Mouse (Mus musculus): Measurements from ENCODE around the gene Kank2. TPM values are rescaled to one million over a fixed set of nuclear protein-coding genes. Genes with fewer than 3 reads are reported as not detected.
"Not testable (repeated sequence)": the region's sequence is repeated elsewhere in the genome, so short reads cannot be mapped to it uniquely, and the experiment has no call there.

Kank2 gene
- polyA plus RNA-seq, 1 experiment from 2014 or later, result 6.4 TPM

- Histone ChIP-seq H3K4me1 (replicated peaks; ENCODE audit: control insufficient read depth, insufficient read depth, low read length) (no peaks in the 10 kb centered on the region), H3K27ac (ENCODE audit: low read depth, low read length) (peak overlapping the region; percentile 71; the same call in 1 of the 2 replicates), H3K9me3 (ENCODE audit: control insufficient read depth) (no peaks in the 10 kb centered on the region), H3K4me3 (ENCODE audit: low read depth, low read length) (peak overlapping the region; percentile 77), H3K36me3 (ENCODE audit: control insufficient read depth, insufficient read depth) (peaks cover 44% of the 10 kb centered on the region), H3K27me3 (replicated peaks; ENCODE audit: control insufficient read depth, insufficient read depth, low read length) (no peaks in the 10 kb centered on the region), H3K4me2 (replicated peaks; ENCODE audit: low read depth) (peak overlapping the region; percentile 97), H3K9ac (ENCODE audit: low read depth, low read length) (no peak overlapping the region)
- ATAC-seq, result no peak
- no peak for TF ChIP-seq CTCF (IDR thresholded peaks at IDR 0.05; ENCODE audit: low read depth)
- WGBS, result 23% methylated on average over 3 of the region's 3 CpGs
Measured at GRCm38 (mm10) chr9:21799010-21799350, 436 bp upstream of the Kank2 start.

GRCm38 (mm10) chr9:21797921-21798344 lies 611 bp downstream of the Kank2 start:
- no peaks in the 10 kb centered on the region for H3K4me1 ChIP-seq (replicated peaks; ENCODE audit: control insufficient read depth, insufficient read depth, low read length)
- peak overlapping the region; percentile 97 for H3K4me2 ChIP-seq (replicated peaks; ENCODE audit: low read depth)
- ATAC-seq, result peak; percentile 38
- H3K9me3 ChIP-seq (ENCODE audit: control insufficient read depth), result no peaks in the 10 kb centered on the region
- under 1% methylated on average over 25 of the region's 26 CpGs for WGBS
- H3K9ac ChIP-seq (ENCODE audit: low read depth, low read length), result peak overlapping the region; percentile 67
- H3K27ac ChIP-seq (ENCODE audit: low read depth, low read length), result peak overlapping the region; percentile 71
- H3K36me3 ChIP-seq (ENCODE audit: control insufficient read depth, insufficient read depth), result peaks cover 50% of the 10 kb centered on the region
- H3K4me3 ChIP-seq (ENCODE audit: low read depth, low read length), result peak overlapping the region; percentile 77
- no peak for TF ChIP-seq CTCF (IDR thresholded peaks at IDR 0.05; ENCODE audit: low read depth)
- no peaks in the 10 kb centered on the region for H3K27me3 ChIP-seq (replicated peaks; ENCODE audit: control insufficient read depth, insufficient read depth, low read length)

DNA sequence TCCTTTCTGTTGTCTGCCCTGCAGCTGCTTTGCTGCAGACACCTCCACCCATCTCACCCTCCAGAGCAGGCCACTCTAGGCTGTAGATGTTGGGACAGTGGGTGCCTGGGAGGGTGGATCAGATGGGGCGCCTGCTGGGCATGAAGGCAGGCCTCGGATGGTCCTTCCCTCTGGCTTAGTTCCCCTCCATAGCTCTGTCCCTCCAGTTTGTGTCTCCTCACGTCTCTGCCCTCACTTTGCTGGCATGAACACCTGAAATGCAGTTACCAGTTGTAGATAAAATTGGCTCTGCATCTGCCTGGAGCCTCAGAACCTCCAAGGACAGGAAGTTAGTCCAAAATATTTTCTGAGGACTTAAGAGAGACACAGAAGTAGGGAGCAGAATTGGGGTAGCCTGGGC lies 1.6 kb downstream of the Kank2 start:
- Histone ChIP-seq H3K27me3 (replicated peaks; ENCODE audit: control insufficient read depth, insufficient read depth, low read length) (no peaks in the 10 kb centered on the region), H3K4me2 (replicated peaks; ENCODE audit: low read depth) (peak overlapping the region; percentile 97), H3K9ac (ENCODE audit: low read depth, low read length) (no peak overlapping the region), H3K36me3 (ENCODE audit: control insufficient read depth, insufficient read depth) (peaks cover 45% of the 10 kb centered on the region), H3K27ac (ENCODE audit: low read depth, low read length) (no peak overlapping the region), H3K4me3 (ENCODE audit: low read depth, low read length) (no peak overlapping the region; the same call in 1 of the 2 replicates), H3K9me3 (ENCODE audit: control insufficient read depth) (no peaks in the 10 kb centered on the region), H3K4me1 (replicated peaks; ENCODE audit: control insufficient read depth, insufficient read depth, low read length) (no peaks in the 10 kb centered on the region)
- no peak for TF ChIP-seq CTCF (IDR thresholded peaks at IDR 0.05; ENCODE audit: low read depth)
- WGBS, result 63% methylated on average over 3 of the region's 3 CpGs
- no peak for ATAC-seq

- ATAC-seq, result no peak
- Histone ChIP-seq H3K4me3 (ENCODE audit: low read depth, low read length) (no peak overlapping the region), H3K36me3 (ENCODE audit: control insufficient read depth, insufficient read depth) (peaks cover 39% of the 10 kb centered on the region), H3K9ac (ENCODE audit: low read depth, low read length) (peak overlapping the region; percentile 34; the same call in 1 of the 2 replicates), H3K27ac (ENCODE audit: low read depth, low read length) (peak overlapping the region; percentile 5; the same call in 1 of the 2 replicates), H3K9me3 (ENCODE audit: control insufficient read depth) (no peaks in the 10 kb centered on the region), H3K4me2 (replicated peaks; ENCODE audit: low read depth) (peak overlapping the region; percentile 97), H3K4me1 (replicated peaks; ENCODE audit: control insufficient read depth, insufficient read depth, low read length) (no peaks in the 10 kb centered on the region), H3K27me3 (replicated peaks; ENCODE audit: control insufficient read depth, insufficient read depth, low read length) (no peaks in the 10 kb centered on the region)
- WGBS, result 56% methylated on average over 3 of the region's 3 CpGs
- no peak for TF ChIP-seq CTCF (IDR thresholded peaks at IDR 0.05; ENCODE audit: low read depth)
Measured at GRCm38 (mm10) chr9:21796259-21796658, 2.3 kb downstream of the Kank2 start.

DNA sequence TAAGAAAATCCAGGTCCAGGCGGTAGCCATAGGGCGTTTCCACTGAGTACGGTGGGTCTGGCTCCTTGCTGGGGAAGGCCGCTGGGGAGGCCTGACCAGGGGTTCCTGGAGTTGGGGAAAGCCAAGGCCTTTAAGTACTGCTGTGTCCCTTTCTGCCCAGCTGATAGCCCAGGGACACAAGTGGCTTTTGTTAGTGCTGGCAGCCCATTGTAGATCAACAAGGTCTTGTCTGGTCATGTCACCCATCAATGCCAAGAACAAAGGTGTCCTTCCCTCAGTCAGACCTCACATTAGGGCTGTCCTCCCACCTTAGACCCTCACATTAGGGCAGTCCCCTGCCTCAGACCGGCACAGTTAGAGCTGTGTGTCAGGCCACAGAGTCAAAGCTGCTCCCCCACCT lies 3.0 kb downstream of the Kank2 start:
- no peak for ATAC-seq
- H3K4me1 ChIP-seq (replicated peaks; ENCODE audit: control insufficient read depth, insufficient read depth, low read length), result no peaks in the 10 kb centered on the region
- H3K9ac ChIP-seq (ENCODE audit: low read depth, low read length), result no peak overlapping the region
- H3K27me3 ChIP-seq (replicated peaks; ENCODE audit: control insufficient read depth, insufficient read depth, low read length), result no peaks in the 10 kb centered on the region
- H3K27ac ChIP-seq (ENCODE audit: low read depth, low read length), result no peak overlapping the region
- no peaks in the 10 kb centered on the region for H3K9me3 ChIP-seq (ENCODE audit: control insufficient read depth)
- no peak for TF ChIP-seq CTCF (IDR thresholded peaks at IDR 0.05; ENCODE audit: low read depth)
- peaks cover 32% of the 10 kb centered on the region for H3K36me3 ChIP-seq (ENCODE audit: control insufficient read depth, insufficient read depth)
- WGBS, result 75% methylated on average over 5 of the region's 5 CpGs
- no peak overlapping the region for H3K4me3 ChIP-seq (ENCODE audit: low read depth, low read length)
- H3K4me2 ChIP-seq (replicated peaks; ENCODE audit: low read depth), result no peak overlapping the region

DNA sequence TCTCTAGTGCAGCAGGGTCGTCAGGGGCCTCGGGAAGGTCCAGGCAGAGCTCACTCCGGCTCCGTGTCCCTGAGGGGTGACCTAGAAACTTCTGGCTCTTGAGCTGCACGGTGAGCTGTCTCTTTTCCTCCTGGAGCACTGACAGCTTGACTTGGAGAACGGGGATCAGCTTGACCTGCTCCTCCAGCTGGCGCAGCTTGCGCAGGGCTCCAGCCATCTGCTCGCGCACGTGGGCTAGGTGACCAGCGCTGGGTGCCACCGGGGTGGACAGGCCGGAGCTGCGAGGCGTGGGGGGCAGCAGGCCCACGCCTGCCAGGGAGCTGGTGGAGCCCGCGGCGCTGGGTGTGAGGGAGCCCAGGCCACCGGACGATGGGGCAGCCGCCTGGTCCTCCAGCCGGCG lies 3.6 kb downstream of the Kank2 start:
- no peaks in the 10 kb centered on the region for H3K27me3 ChIP-seq (replicated peaks; ENCODE audit: control insufficient read depth, insufficient read depth, low read length)
- ATAC-seq, result no peak
- peaks cover 31% of the 10 kb centered on the region for H3K36me3 ChIP-seq (ENCODE audit: control insufficient read depth, insufficient read depth)
- H3K9ac ChIP-seq (ENCODE audit: low read depth, low read length), result no peak overlapping the region
- no peak overlapping the region for H3K4me3 ChIP-seq (ENCODE audit: low read depth, low read length)
- no peak for TF ChIP-seq CTCF (IDR thresholded peaks at IDR 0.05; ENCODE audit: low read depth)
- H3K27ac ChIP-seq (ENCODE audit: low read depth, low read length), result no peak overlapping the region
- no peaks in the 10 kb centered on the region for H3K9me3 ChIP-seq (ENCODE audit: control insufficient read depth)
- WGBS, result 92% methylated on average over 25 of the region's 25 CpGs
- no peaks in the 10 kb centered on the region for H3K4me1 ChIP-seq (replicated peaks; ENCODE audit: control insufficient read depth, insufficient read depth, low read length)
- no peak overlapping the region for H3K4me2 ChIP-seq (replicated peaks; ENCODE audit: low read depth)

DNA sequence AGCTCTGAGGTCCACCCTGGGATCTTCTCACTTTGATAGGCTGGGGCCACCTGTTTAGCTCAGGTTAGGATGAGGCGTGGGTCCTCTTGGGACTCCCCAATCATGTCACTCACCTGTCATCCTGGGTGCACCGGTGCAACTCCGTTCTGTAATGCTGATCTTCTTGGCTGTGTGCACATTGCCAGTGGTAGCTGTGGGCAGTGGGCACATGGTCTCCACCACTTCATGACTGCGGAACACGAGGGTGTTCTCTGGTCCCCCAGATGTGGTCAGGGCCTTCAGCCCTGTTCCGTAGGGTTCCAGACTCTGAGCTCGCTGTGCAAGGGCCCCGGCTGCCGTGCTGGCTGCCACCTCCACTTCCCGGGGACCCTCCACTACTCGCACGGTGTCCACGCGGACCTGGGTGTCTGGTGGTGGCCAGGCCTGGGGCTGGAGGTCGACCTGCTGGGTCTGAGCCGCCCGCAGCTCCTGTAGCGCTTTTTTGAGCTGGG lies 4.2 kb downstream of the Kank2 start:
- ATAC-seq, result no peak
- 94% methylated on average over 18 of the region's 18 CpGs for WGBS
- Histone ChIP-seq H3K27ac (ENCODE audit: low read depth, low read length) (no peak overlapping the region), H3K9me3 (ENCODE audit: control insufficient read depth) (no peaks in the 10 kb centered on the region), H3K4me3 (ENCODE audit: low read depth, low read length) (no peak overlapping the region), H3K4me2 (replicated peaks; ENCODE audit: low read depth) (no peak overlapping the region), H3K27me3 (replicated peaks; ENCODE audit: control insufficient read depth, insufficient read depth, low read length) (no peaks in the 10 kb centered on the region), H3K36me3 (ENCODE audit: control insufficient read depth, insufficient read depth) (peaks cover 34% of the 10 kb centered on the region), H3K4me1 (replicated peaks; ENCODE audit: control insufficient read depth, insufficient read depth, low read length) (no peaks in the 10 kb centered on the region), H3K9ac (ENCODE audit: low read depth, low read length) (no peak overlapping the region)
- no peak for TF ChIP-seq CTCF (IDR thresholded peaks at IDR 0.05; ENCODE audit: low read depth)

DNA sequence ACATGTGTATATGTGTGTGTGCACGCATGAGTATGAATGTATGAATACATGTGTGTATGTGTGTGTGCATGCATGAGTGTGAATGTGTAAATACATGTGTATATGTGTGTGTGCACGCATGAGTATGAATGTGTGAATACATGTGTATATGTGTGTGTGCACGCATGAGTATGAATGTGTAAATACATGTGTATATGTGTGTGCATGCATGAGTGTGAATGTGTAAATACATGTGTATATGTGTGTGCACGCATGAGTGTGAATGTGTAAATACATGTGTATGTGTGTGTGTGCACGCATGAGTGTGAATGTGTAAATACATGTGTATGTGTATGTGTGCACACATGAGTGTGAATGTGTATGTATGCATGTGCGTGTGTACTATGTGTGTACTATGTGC lies 5.0 kb downstream of the Kank2 start:
- H3K4me1 ChIP-seq (replicated peaks; ENCODE audit: control insufficient read depth, insufficient read depth, low read length); H3K9me3 ChIP-seq (ENCODE audit: control insufficient read depth); H3K9ac ChIP-seq (ENCODE audit: low read depth, low read length); H3K27ac ChIP-seq (ENCODE audit: low read depth, low read length); H3K4me2 ChIP-seq (replicated peaks; ENCODE audit: low read depth); H3K4me3 ChIP-seq (ENCODE audit: low read depth, low read length); H3K27me3 ChIP-seq (replicated peaks; ENCODE audit: control insufficient read depth, insufficient read depth, low read length); ATAC-seq: not testable (repeated sequence)
- WGBS, result 95% methylated on average over 6 of the region's 6 CpGs
- peaks cover 37% of the 10 kb centered on the region for H3K36me3 ChIP-seq (ENCODE audit: control insufficient read depth, insufficient read depth)
